Mouse (Mus musculus) Muller cell, postnatal 12 days (primary cell): ENCODE measurements around the gene Itsn1.

Source experiments
- DNase-seq: peaks from one replicate; pipeline ENCODE4 v3.0.0-alpha.2; 2015; ENCODE audit errors: inconsistent ontology term

The Itsn1 gene

DNA sequence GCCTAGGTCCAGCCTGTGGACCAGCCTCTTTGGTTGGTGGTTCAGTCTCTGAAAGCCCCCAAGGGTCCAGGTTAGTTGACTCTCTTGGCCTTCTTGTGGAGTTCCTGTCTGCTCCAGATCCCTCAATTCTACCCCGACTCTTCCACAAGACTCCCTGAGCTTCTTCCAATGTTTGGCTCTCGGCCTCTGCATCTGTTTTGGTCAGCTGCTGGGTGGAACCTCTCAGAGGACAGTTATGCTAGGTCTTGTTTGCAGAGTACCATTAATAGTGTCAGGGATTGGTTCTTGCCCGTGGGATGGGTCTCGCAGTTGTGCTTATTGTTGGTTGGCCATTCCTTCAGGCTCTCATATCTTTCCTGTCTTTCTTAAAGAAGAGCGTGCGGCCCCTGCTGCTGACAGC lies 39.5 kb downstream of the Itsn1 start:
- DNase-seq = no peak

DNA sequence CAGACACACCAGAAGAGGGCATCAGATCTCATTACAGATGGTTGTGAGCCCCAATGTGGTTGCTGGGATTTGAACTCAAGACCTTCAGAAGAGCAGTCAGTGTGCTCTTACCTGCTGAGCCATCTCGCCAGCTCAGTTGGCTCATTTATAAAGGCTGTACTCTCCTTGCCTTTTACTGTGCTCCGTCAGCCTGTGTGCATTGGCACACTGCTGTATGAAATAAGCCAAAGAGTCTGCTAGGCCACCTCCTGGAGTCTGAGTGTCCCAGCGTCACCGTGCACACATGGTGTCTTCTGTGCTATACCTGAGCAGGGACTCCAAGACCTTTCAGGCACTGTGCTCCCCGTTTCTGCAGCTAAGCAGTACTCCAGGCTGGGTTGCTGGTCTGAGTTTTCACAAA lies 40.8 kb downstream of the Itsn1 start:
- DNase-seq = no peak

DNA sequence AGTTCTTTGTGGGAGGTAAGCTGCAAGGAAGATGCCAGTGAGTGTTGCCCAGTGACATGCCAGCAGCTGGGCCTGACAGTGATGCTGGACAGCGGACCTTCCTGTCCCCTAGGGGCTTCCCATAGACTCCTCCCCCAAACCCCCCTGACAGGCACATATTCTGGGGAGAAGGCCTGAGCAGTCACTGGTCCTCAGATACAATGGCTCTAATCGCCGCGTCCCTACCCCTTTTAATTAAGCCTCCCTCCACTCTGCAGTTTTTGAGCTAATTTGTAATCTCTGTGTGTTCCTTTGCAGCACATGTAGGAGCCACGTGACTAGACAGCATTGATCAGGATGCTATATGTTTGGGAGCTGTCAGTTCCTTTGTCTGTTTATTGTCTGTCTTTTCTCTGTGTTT lies 41.6 kb downstream of the Itsn1 start:
- DNase-seq = no peak

DNA sequence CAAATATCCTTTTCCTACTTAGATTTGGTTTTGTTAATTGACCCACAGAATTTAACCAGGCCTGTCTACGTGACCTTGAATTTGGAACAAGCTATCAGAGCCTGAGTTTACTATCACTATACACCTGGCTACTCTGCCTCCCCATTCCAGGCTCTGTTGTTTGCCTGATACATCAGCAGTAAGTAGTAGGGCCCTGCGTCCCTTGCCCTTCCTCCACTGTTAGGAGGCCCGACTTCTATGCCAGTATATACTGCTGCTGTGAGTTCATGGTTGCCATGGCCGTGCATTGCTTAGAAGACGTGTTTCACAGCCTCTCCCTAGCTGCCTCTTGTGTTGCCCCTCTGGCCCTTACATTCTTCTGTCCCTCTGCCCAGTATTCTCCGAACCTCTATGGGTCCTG lies 42.3 kb downstream of the Itsn1 start:
- DNase-seq = no peak

DNA sequence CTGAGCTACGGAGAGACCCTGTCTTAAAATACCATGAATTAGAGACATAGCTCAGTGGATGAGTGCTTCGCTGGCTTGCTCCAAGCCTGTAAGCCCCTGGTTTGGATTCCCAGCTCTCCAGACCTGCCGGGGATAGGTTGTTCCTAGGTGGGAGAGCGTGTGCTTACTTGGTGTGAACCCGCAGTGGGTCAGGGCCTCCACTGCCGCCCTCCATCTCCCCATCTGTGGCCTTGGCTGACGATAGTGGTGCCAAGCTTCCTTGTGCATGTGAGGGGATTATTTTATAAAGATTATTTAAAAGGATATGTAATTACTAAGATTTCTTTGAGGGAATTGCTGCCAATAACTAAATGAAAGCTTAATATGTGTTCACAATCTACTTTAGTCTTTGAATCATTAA lies 43.5 kb downstream of the Itsn1 start:
- no peak for DNase-seq

DNA sequence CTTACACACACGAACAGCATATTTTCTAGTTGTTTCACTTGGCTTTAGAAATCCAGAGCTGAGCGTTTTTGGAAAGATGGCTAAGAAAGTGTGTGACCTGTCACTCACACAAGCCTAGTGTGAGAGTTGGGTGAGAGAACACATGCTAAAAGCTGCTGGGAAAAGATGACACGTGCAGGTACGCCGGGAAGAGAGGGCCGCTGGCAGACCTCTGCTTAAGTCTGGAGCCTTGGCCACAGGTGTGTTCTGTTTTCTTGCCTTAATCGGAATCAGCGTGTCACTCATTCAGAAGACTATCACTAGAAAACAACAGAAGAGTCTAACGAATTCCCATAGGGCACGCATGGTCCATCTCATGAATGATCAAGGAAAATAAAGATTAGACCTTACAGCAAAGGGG lies 50.5 kb downstream of the Itsn1 start:
- DNase-seq = no peak

DNA sequence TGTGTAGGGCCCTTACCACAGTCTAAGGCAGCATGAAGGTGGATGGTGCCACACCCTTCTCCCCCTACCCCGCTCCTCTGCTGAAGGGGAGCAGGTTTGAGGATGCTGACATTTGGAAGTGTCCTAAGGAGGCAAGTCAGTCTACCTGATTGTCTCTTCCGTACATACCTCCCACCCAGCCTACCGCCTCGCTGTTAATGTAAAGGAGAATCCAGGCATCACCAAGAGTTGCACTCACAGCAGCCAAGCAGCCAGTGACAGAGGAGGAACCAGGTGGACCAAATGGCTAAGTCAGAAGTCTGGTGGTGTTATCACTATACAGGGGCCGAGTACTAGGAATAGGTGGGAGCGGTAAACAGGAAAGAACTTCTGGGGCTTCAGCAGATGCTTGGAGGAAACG lies 51.1 kb downstream of the Itsn1 start:
- DNase-seq = no peak

DNA sequence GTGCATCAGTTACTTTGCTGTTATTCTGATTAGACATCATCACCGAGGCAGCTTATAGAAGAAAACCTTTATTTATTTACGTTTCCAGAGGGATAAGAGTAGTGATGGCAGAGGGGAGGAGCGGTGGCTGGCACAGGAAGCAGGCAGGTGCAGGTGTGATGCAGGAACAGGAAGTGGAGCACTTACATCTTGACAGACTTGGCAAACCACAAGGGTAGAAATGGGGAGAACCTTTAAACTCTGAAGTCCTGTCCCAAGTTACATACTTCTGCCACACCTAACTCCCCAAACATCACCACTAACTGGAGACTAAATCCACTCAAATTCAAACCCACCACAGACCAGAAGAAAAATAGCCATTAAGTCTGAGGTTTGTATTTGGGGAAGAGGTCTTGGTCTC lies 51.7 kb downstream of the Itsn1 start:
- no peak for DNase-seq

DNA sequence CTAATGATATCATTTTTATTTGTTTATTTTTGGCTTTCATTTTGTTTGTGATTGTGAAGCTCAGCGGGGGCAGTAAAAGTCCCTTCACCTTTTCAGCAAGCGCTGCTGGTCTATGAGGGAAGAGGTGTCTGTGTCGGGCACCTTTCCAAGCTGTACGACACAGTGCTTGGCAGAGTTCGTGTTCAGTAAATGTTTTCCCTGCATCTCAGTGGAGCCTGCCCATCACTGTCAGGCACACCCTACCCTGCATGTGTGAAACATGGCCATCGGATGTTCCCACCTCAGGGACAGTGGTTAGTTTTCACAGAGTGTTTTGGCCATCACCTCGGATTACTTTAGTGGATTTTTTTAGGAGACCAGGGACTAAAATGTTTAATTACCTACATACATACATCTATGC lies 54.1 kb downstream of the Itsn1 start:
- no peak for DNase-seq

DNA sequence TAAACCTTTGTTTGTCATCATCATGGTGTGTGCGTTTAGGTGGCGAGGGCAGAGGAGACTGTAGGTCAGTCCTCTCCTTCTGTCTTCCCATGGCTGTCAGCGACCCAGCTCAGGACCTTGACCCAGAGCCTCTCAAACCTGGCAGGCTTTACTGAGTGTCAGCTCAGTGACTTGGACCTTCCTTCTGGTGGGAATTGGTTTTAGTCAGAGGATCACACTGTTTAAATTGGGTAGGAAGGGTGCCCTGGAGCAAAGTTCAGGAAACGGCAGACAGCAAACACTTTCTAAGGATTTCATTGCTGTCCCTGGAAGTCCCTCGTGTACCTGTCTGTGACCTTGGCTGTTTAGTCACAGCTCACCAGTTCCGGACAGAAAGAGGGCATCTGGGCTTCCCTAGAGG lies 55.2 kb downstream of the Itsn1 start:
- no peak for DNase-seq

DNA sequence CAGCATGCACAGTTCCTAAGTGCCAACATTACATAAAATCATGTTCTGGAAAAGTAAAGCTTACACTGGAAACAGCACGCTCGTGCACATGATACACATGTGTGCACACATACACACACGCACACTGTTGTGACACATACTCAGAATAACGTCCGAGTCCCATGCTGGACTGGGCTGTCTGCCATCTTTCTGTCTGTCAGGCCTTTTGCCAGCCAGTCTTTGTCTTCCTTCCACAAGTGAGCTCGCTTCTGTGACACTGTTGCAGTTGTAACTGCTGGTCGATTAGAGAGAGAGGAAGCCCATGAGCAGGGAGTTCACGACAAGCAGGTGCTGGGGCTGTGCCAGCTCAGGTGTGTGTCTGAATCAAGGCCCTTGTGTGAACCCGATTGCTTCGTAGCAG lies 57.3 kb downstream of the Itsn1 start:
- DNase-seq = peak; percentile 70

DNA sequence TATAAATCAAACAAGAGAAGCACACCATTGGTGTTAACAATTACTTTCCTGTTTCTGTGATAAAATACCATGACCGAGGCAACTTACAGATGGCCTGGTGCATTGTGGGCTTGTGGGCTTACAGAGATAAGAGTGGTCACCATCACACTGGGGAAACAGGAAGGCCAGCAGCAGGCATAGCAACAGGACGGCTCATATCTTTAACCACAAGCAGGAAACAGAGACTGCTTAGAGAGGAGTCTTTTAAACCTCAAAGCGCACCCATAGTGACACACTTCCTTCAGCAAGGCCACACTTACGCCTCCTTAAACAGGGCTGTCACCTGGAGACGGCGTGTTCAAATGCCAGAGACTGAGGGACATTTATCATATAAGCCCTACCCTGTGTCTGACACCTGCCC lies 60.6 kb downstream of the Itsn1 start:
- no peak for DNase-seq

DNA sequence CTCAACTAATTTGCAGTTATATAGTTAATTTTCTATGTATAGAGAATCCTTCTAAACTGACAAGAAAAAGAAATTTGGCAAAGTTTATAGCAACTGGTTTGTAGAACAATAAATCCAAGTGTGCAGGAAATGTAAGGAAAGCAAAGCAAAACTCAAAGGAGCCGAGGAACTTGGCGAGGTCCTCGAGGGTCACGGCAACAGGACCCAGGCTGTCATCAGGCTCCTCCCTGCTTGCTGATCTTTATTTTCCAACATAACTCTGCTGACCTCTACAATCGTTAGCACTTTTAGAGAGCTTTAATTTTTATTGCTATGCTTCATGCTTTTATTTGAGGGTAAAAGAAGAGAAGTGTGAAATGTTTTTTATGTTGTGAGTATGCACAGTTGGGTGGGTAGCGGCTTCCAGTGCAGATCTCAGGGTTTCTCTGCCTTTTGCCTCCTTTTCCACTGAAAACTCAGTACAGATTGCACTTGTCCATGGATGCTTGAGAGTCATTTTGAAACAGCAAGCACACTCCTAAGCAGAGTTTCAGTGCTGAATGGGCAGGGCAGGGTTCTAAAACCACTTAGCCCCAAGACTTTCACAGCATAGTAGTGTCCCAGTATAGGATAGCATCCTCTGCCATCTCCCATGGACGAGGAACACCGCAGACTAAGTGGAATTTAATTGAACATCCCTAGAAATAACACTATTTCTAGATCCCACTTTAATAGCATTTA lies 63.6 kb downstream of the Itsn1 start:
- DNase-seq = no peak

DNA sequence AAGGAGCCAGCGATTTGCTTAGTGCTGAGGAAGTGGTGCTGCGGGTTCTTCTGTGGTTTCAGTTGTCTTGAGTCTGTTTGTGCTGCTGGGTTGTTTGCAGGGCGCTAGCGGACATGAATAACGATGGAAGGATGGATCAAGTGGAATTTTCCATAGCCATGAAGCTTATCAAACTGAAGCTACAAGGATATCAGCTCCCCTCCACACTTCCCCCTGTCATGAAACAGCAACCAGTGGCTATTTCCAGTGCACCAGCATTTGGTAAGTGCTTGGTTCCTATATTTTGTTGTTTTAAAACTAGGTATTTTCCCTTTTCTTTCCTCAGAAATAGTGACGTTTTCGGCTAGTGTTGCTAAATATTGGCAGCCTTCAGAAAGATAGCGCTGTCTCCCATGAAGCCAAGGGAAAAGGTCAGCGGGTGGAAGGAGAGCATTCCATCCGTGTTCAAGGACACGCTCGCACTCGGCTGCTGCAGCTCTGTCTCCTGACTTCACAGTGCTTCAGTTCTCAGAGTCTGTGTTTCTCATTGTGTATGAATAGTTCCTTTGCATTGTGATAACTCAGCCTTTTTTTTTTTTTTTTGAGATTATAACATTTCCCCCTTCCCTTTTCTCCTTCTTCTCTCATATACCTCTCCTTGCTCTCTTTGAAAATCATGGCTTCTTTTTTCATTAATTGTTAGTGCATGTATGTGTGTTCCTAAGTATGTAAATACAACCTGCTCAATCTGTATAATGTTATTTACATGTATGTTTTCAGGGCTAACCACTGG lies 64.6 kb downstream of the Itsn1 start:
- DNase-seq = no peak

DNA sequence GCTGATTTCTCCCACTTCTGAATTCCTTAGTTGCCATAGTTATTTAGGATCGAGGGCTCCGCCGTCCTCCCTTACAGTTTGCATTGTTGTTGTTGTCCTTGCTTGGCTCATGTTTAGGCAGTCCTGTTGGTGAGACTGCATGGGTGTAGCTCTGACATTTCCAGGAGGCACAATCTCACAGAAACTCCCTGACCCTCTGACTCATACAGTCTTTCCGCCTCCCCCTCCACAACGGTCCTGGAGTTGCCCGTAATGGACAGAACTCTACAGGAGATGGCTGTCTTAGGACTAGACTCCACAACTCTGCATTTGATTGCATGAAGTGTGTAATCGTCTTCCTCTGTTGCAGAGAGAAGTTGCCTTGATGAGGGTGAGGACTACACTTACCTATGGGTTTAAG lies 65.2 kb downstream of the Itsn1 start:
- no peak for DNase-seq

DNA sequence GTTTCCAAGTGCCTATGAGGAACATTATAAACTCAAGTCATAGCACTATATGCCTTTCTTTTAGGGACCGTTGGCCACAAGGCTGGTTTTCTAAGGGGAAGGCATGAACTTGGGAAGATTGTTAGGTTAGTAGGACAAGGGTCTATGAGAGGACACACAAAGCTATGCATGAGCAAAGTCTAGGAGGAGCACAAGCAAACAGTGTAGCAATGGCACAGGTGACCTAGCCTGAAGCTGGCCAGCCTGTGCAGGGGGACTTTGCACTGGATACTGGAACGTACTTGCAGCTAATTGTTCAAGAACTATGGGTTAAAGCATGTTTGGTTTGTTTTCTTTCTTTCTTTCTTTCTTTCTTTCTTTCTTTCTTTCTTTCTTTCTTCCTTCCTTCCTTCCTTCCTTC lies 66.0 kb downstream of the Itsn1 start:
- DNase-seq = no peak

DNA sequence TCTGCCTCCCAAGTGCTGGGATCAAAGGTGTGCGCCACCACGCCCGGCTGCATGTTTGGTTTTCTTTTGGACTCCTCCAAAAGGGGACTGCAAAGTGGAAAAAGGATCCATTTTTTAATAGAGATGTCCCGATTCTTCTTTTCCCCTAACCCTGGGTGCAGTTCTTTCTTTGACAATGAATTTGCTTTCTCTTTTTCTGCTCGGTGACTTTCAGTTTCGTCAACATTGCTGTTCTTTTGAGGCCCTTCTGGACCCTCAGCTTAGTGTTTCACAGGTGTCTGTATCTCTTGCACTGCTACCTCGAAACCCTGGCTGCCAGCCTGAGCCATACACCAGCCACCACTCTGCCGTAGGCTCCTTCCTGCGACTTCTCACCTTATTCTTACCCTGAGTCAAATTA lies 66.5 kb downstream of the Itsn1 start:
- no peak for DNase-seq

DNA sequence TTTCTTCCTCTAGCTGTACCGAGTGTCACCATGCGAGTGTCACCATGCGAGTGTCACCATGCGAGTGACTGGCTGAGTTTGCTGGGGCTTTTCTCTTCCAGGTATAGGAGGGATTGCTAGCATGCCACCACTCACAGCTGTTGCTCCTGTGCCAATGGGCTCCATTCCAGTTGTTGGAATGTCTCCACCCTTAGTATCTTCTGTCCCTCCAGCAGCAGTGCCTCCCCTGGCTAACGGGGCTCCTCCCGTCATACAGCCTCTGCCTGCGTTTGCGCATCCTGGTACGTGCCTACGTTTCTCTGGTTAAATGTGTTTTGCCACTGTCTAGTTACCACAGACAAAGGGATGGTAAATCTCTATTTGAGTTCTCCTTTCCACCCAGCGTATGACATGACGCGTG lies 72.3 kb downstream of the Itsn1 start:
- DNase-seq = no peak

DNA sequence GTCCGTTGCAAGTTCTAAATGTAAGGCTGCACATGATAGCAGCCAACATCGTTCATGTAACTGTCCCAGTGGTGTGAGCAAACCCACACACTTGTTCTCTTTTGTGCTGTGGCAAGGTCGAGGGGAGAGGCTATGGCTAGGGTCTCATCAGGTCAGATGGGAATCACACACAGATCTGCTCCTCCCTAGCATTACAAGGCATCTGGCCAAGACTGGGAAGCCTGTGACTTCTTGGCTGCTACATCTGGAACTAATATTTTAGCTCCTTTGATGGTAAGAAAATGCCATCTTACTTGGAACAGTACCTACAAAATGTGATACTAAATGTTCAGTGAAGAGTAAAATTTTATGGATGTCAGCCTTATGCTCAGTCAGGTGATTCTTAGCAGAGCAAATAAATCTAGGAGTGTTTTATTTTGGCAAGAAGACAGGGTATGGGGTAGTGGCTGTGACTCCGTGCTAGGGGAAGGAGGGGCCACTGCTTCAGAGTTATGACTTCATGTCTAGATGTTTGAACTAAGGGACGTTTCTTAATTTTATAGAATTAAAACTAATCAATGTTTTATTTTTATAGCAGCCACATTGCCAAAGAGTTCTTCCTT lies 73.5 kb downstream of the Itsn1 start:
- no peak for DNase-seq

DNA sequence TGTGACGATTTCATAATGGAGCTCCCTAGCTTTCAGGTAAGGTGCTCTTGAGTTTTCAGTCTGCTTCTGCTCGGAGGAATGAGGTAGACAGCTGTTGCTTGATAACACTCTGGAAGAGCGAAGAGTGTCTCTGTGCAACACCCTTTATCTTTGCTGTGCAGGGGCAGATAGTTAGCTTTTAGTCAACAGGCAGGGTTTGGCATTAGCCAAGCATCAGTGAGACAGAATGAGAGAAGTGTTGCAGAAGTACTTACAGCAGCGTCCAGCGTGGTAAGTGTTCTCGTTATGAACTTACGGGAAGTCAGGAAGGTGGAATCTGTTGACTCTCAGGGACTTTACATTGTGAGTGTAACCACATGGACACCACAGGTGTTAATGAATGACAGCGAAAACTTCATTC lies 75.3 kb downstream of the Itsn1 start:
- no peak for DNase-seq

DNA sequence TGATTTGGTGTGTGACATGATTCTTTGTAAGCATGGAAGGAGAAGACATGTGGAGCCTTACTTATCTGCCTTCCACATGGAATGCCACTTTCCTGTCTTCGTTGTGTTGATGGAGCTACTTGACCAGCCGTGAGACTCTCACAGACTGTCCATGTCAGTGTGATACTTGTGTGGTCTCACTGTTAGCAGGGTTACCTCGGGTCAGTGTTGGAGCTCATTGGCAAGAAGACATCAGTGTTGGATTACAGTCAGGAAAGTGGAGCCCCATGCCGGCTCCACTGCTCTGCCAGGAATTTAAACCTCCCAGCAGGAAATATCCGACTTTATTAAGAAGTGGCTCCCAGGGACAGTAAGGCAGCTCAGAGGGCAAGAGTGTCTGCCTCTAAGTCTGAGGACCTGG lies 75.8 kb downstream of the Itsn1 start:
- peak; percentile 47 for DNase-seq

DNA sequence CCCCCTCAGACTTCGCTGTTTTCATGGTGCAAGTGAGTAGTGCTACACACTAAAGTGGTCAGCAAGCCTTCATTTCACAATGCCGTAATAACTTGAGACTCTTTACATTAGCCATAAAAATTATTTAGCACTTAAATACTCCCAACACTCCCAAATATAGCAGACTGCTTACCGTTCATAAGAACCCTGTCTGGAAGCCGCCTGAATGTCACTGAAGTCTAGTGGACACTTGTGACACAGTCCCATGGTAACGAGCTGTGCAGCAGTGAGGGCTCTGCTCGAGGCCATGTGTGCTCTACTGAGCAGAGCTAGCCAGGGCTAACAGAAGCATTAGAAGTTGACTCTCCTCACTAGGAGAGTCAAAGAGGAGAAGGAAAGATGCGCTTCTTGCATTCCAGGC lies 81.2 kb downstream of the Itsn1 start:
- DNase-seq = no peak

DNA sequence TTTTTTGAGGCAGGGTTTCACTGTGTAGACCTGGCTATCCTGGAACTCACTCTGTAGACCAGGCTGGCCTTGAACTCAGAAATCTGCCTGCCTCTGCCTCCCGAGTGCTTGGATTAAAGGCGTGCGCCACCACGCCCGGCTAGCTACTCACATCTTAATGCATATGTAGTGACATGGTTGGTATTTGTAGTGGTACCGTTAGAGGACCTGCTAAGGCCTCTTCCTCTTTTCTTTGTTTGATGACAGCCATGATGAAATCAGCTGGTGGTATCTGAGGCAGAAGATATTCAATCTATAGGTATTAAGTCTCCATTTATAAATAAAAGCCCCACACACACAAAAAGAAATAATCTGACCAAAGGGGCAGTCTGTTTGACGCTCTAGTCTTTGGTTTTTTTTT lies 82.3 kb downstream of the Itsn1 start:
- no peak for DNase-seq
